Mouse (Mus musculus): ENCODE results near the gene Clp1.

DNA sequence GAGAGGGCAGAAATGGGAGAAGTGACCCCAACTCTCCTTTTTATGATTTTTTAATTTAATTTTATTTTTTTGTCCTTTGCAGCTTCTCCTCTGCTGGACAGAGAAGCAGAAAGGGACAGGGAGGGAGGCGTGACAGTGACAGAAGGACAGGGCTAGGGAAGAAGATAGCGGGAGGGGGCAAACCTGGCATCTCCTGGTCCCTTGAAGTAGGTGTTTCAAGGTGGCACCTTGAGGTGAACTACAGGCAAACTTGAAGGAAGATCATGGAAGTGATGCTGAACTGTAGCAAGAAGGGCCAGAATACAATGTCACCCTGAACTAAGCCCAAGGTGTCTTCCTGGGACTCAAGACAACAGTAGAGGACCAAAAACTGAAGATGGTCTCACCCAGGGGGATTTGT, 7.8 kb upstream of the Clp1 start:
- TF ChIP-seq CTCF (IDR thresholded peaks at IDR 0.05; ENCODE audit: low read depth, low read length) (no peak), POLR2A (IDR thresholded peaks at IDR 0.05; ENCODE audit: extremely low read depth, insufficient read depth, low read length) (no peak)

Measured in liver, adult 2 months (tissue).